Mouse (Mus musculus): ENCODE results near the gene Adgrv1.
A peak's percentile ranks its signal among the peaks of the same experiment; 100 is the strongest.
"Not testable (repeated sequence)": the region's sequence is repeated elsewhere in the genome, so short reads cannot be mapped to it uniquely, and the experiment has no call there.

Gene Adgrv1

DNA sequence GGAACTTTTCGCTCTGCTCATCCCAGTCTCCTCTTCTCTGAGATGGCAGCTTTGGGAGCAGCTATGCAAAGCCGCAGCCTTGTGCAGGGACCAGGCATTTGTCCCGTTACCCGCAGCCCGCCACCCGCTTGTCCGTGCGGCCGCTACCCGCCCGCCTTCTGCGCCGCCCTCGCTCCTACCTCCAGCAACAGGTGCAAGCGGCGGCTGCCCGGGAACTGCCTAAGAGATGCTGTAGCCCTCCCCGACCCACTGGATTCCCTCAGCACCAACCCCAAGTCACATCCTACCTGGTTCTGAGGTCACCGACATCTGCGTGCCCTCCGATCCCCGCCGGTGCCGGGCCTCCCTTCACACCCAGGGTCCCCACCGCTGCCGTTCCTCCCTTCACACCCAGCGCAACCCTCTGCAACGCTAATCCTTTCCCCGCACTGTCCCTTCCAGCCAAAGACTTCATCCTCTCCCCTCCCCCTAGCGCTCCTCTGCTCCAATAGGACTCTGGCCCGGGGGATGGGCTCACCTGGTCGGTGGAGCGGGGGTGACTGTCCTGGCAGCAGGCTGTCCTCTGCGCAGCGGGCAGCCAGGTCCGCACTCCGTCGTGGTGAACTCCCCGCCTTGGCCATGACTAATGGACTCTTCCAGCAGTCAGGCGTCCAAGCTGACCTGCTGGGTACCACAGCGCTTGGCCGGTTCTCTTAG is at the start of gene Adgrv1:
TSS of gene Adgrv1 (minus strand) at position 435 of the 696 bp plus-strand sequence.
- peak; percentile 85 for DNase-seq (ENCODE audit: low read depth, low spot score)

DNA sequence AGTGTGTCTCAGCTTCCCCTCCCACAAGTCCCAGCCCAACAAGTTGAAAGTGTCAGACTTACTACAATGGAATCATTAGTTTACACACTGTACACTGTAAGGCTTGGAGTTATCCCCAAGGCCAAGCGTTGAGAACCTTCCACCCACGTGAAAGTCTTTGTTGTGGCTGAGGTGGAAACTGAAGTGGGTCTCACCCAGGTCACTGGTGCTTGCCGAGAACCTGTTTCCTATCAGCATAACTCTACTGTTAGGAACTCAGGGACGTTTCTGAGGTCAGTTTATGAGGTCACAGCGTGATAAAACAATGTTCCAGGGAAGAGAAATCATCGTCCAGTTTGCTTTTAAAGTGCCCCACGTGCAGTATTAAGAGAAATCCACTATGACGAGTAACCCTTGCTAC is 42.4 kb upstream of the Adgrv1 start:
- DNase-seq (ENCODE audit: low read depth, low spot score) = no peak

- DNase-seq (ENCODE audit: low read depth, low spot score) = no peak
Measured at GRCm38 (mm10) chr13:81667713-81668112, 34.8 kb upstream of the Adgrv1 start.

- no peak for DNase-seq (ENCODE audit: low read depth, low spot score)
Measured at GRCm38 (mm10) chr13:81664331-81664698, 31.4 kb upstream of the Adgrv1 start.

DNA sequence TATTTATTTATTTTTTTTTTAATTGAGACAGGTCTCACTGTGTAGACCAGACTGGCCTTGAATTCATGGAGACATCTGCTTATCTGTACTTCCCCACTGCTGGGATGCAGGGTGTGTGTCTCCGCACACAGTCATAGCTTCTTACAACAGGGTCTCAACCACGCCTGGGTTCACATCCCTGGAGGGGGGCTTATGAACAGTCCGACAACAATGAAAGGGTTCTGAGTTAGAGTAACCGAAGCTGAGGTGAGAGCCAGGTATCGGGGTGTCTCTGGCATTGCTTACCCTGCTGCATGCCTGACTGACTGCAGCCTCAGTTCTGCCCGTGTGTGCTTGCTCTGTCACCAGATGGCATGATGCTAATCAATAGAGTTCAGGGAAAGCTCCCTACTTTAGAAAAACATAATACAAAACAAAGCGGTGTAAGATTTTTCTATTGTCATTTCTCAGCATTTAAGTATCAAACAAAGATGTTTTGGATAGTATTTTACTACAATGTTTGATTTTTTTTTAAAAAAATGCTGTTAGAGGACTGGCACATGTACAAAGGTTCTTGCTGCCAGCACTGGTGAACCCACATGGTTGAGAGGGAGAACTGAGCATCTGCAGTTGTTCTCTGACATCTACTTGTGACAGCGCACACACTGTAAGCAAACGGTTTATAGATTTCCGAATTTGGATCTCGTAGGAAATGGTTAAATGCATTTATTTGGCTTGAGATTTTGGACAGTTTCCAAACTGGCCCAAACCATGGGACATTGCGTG is 30.8 kb upstream of the Adgrv1 start:
- DNase-seq (ENCODE audit: low read depth, low spot score) = no peak

DNA sequence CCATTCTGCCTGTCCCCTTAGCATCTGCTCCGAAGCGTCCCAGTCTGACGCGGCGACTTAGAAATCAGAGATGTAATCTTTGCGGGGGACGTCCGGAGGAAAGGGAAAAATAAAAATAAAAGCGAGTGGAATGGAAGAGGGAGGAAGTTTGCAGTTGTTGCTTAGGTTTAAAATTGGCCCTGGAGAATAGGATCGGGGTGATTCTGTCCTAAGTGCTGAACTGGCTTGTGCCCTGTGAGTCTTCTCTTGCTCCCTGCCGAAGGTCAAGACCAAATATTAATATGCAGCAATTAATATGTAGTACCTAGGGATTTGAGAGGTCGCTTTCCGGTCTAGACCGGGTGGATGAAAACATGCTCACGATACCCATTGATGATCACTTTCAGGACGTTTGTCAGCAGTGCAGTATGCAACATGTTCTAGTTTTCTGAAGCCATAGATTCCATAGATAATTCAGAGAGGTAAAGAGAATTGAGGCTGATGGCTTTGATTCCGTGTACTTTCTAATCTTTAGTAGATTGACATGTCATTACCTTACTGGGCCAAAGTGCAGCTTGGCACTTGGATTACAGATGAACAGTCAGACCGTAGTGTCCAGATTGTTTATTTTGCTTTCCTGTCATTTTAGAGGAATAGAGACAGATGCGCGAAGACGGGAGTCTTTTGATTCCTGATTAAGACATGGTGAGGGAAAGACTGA is 25.2 kb upstream of the Adgrv1 start:
- no peak for DNase-seq (ENCODE audit: low read depth, low spot score)

DNA sequence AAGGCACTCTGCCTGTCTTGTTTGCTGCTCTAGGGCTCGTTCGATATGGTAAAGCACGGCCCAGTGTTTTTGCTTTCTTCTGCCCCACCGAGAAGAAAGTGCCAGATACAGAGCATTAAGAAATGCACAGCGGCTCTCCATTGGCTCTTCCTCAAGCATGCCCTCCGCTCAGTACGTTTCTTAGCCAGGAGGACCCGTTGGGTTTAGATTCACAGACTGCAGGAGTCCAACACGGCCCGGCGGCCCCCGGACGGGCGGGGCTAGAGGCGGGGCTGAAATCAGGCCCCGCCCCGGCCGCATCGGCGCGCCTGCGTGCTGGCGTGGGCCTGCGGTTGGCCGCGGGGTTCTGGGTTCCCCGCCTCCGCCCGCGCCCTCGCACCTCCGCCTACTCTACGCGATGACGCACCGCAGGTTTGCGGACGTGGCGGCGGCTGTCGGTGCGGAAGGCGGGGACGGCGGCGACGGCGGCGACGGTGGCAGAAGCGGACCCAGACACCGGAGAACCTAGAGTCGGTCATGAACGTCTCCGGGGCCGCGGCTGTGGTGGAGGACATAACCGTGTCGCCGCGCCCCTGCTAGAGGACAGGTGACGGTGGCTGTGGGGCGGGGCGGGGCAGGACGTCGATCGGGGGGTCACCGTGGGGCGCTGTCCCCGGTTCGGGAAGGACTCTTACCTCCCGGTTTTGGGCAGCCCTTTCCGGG is 24.5 kb upstream of the Adgrv1 start, which contains the start of gene Lysmd3:
TSS of gene Lysmd3 (plus strand) at position 313 of the 702 bp plus-strand sequence.
- peak; percentile 89 for DNase-seq (ENCODE audit: low read depth, low spot score)

- no peak for DNase-seq (ENCODE audit: low read depth, low spot score)
Measured at GRCm38 (mm10) chr13:81657008-81657350, 24.0 kb upstream of the Adgrv1 start.

- no peak for DNase-seq (ENCODE audit: low read depth, low spot score)
Measured at GRCm38 (mm10) chr13:81656091-81656850, 23.3 kb upstream of the Adgrv1 start.

- not testable (repeated sequence) for DNase-seq (ENCODE audit: low read depth, low spot score)
Measured at GRCm38 (mm10) chr13:81650382-81650781, 17.4 kb upstream of the Adgrv1 start.

DNA sequence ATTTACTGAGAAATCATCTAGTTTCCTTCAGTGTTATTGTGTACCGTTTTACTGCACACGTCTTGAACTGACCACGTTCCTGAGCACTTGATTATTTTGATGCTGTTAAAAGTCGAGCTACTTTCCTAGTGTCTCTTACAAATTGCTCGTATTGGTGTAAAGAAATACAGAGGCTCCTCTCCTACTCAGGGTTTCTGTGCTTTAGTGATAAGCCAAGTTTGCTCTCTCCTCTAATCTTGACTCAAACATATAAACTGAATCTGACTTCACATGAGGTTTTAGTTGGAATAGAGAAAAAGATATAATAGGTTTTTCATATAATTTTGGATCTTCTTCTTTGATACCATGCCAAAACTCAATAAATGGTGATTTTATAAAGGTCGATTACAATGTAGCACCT is 13.4 kb upstream of the Adgrv1 start:
- no peak for DNase-seq (ENCODE audit: low read depth, low spot score)

- no peak for DNase-seq (ENCODE audit: low read depth, low spot score)
Measured at GRCm38 (mm10) chr13:81644047-81644565, 11.2 kb upstream of the Adgrv1 start.

- no peak for DNase-seq (ENCODE audit: low read depth, low spot score)
Measured at GRCm38 (mm10) chr13:81642491-81643149, 9.7 kb upstream of the Adgrv1 start.

DNA sequence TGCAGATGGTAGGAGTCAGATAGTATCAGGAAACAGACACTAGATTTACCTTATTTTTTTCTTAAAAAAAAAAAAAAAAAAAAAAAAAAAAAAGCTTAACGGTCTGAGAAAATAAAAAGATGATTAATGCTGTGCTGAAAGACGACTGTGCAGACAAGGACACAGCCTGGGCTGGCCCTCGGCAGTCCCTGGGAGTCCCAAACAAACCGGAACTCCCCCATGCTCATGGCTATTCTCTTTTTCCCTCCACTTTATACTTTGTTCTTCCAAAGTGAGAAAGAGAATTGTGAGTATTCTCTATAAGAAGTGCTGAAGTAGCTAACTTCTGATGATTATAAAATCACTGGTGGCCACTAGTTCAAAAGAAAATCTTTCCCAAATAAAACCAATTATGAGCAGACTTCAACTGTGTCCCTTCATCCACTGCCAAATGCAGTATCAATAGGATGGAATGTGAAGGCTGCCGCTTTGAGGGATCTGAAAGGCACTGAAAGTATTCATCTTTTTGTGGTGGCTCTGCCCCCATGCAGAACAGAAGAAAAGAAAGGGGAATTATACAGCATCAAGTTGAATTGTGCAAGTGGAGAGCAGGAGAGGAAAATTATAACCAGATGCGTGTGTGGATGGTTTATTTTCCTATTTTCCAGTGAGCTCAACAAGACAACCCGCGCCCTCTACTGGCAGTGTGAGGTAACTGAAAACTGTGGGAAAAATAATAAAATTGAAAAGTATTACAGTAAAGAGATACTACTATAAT is 8.5 kb upstream of the Adgrv1 start:
- peak; percentile 79 for DNase-seq (ENCODE audit: low read depth, low spot score)

DNA sequence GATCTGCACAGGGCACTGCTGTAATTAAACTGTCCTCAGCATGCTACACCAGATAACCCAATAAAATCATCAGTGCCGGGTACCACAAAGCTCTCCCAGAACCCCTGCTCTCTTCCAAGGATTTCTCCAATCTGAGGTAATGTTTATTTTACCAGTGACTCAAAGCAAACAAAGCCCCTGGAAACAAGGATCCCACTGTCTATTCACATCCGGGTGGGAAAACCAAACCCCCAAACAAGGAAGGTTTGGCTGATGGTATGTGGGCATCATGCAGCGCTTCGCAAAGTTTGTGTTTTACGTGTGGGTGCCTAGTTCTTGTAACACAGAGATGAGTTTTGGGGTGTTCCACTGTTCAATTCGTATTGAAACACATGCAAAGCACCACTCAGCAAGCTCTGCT is 7.9 kb upstream of the Adgrv1 start:
- DNase-seq (ENCODE audit: low read depth, low spot score) = no peak

DNA sequence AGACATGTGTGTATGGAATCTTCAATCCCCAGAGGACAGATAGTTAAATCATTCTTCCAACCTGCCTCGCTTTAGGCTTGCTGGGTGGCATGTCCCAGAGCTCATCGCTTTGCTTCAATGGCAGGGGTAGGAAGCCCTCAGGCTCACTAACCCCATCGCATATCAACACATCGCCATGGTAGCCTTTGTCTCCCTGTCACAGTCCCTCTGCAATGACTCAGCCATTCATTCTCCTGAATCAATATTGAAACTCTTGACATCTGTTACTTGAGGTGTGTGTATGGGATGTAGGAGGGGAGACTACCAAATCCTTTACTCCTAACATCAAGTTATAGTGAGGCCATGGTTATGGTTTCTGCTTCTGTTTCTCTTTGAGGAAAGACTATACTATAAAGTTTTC is 6.7 kb upstream of the Adgrv1 start:
- no peak for DNase-seq (ENCODE audit: low read depth, low spot score)

DNA sequence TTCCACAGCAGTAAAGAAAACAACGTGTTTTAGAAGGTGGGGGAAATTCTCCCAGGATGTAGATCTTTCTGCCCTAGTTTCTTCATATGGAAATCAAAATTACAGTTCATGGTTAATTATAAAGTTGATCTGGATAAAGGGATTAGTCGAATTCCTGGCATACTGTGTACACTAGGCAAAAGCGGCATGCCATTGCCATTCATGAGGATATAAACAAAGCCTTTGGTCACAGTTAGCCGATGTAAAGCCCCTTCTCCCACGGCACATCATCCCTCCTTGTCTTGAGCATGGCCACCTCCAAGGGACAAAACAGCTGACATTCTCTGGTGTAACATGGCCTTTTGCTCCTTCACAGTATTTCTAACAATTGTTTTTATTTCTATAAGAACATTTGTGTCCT is 2.4 kb downstream of the Adgrv1 start:
- DNase-seq (ENCODE audit: low read depth, low spot score) = no peak

DNA sequence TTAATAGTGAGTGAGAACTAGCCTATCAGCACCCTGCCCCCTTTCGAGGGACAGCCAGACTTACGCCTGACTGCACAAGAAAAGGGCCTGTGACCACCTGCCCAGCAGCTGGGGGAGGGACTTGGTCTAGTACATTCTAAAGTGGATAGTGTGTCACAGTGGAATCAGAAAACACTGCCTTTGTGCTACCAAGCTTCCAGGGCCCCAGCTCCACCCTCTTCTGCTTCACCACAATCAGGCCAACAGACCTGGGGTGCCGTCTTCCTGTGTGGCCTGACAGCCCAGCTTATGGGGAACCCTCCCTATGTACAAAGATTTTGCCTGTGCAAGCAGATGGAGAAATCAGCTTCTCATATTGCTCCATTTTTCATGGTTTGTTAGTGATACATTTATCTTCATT is 3.6 kb downstream of the Adgrv1 start:
- no peak for DNase-seq (ENCODE audit: low read depth, low spot score)

- no peak for DNase-seq (ENCODE audit: low read depth, low spot score)
Measured at GRCm38 (mm10) chr13:81628631-81629190, 4.2 kb downstream of the Adgrv1 start.

All from forelimb bud, embryonic 11.5 days (tissue).